ENCODE assay signal across 24 mouse cellular contexts in genomic region chr15:103156890-103157289, GRCm38 (mm10). TPM values are rescaled to one million over a fixed set of nuclear protein-coding genes. Genes with fewer than 3 reads are reported as not detected.
DNase-seq lines count a peak whose midpoint lies in the region; ATAC-seq lines count a peak whose summit lies in the region.
"Had no signal": no experiment of that assay in that cellular context is flagged by ENCODE, and none has a peak within 500 bp of the region (broad histone marks: within the 10 kb centered on the region; RNA-seq: fewer than 3 reads in every experiment).

No protein-coding gene starts in this region.

- peaks cover 9% of the 10 kb centered on the region for H3K4me1 ChIP-seq in midbrain, embryonic 15.5 days
- peaks cover 17% of the 10 kb centered on the region for H3K4me1 ChIP-seq in midbrain, embryonic 10.5 days
- H3K4me1 ChIP-seq in hindbrain, embryonic 15.5 days (replicated peaks) = peaks cover 12% of the 10 kb centered on the region
- H3K4me1 ChIP-seq in kidney, embryonic 14.5 days (ENCODE audit: control insufficient read depth, insufficient read depth, low read length) = 0 out of 2 replicates have a peak, but pooled peaks cover 6% of the 10 kb centered on the region

- H3K4me2 ChIP-seq in midbrain, embryonic 15.5 days = no peak overlapping the region
- no peak overlapping the region for H3K4me2 ChIP-seq in hindbrain, embryonic 15.5 days
- H3K4me2 ChIP-seq in kidney, embryonic 14.5 days (replicated peaks; ENCODE audit: low read depth, low read length) = no peak overlapping the region
- H3K4me2 ChIP-seq: forebrain, embryonic 12.5 days; heart, embryonic 11.5 days; kidney, embryonic 15.5 days; liver, embryonic 13.5 days; neural tube, embryonic 13.5 days had no signal

- H3K4me3 ChIP-seq in midbrain, embryonic 15.5 days = no peak overlapping the region
- no peak overlapping the region for H3K4me3 ChIP-seq in midbrain, embryonic 10.5 days
- no peak overlapping the region for H3K4me3 ChIP-seq in hindbrain, embryonic 15.5 days
- no peak overlapping the region for H3K4me3 ChIP-seq in kidney, embryonic 14.5 days (ENCODE audit: low read length)
- H3K4me3 ChIP-seq: forebrain, embryonic 12.5 days; kidney, embryonic 15.5 days; left cerebral cortex, adult 2 months; liver, embryonic 13.5 days; neural tube, embryonic 13.5 days had no signal

- H3K9ac ChIP-seq in midbrain, embryonic 15.5 days = no peak overlapping the region
- no peak overlapping the region for H3K9ac ChIP-seq in hindbrain, embryonic 15.5 days
- H3K9ac ChIP-seq in kidney, embryonic 14.5 days (ENCODE audit: low read depth, low read length) = no peak overlapping the region
- H3K9ac ChIP-seq: kidney, embryonic 15.5 days; liver, embryonic 13.5 days; neural tube, embryonic 13.5 days had no signal

- H3K27me3 ChIP-seq in midbrain, embryonic 15.5 days (replicated peaks) = no peaks in the 10 kb centered on the region
- peaks cover 51% of the 10 kb centered on the region for H3K27me3 ChIP-seq in midbrain, embryonic 10.5 days (ENCODE audit: low read depth, poor library complexity, severe bottlenecking)
- H3K27me3 ChIP-seq in hindbrain, embryonic 15.5 days = no peaks in the 10 kb centered on the region
- 0 out of 2 replicates have a peak, but pooled peaks cover 2% of the 10 kb centered on the region for H3K27me3 ChIP-seq in kidney, embryonic 14.5 days (ENCODE audit: control insufficient read depth, insufficient read depth, low read length)
- H3K27me3 ChIP-seq: liver, embryonic 13.5 days; neural tube, embryonic 13.5 days had no signal

- ATAC-seq in midbrain, embryonic 15.5 days (replicated peaks) = peak; percentile 43
- ATAC-seq in hindbrain, embryonic 15.5 days (ENCODE audit: low FRiP score, low read depth) = peak; percentile 36; the same call in 1 of the 2 replicates
- no peak for ATAC-seq in kidney, embryonic 14.5 days (ENCODE audit: low FRiP score, low TSS enrichment)
- no peak for ATAC-seq in frontal cortex, adult (ENCODE audit: low TSS enrichment)
- ATAC-seq: intestine, postnatal 0 days had no signal

- 53% methylated on average over 7 of the region's 7 CpGs for WGBS in midbrain, embryonic 15.5 days
- WGBS in midbrain, embryonic 10.5 days = 53% methylated on average over 7 of the region's 7 CpGs
- 34% methylated on average over 7 of the region's 7 CpGs for WGBS in hindbrain, embryonic 15.5 days
- 47% methylated on average over 7 of the region's 7 CpGs for WGBS in kidney, embryonic 14.5 days

- DNase-seq in midbrain, embryonic 10.5 days (ENCODE audit: low spot score) = no peak
- DNase-seq in ES-CJ7 (ENCODE audit: low read depth, low spot score) = peak; percentile 71
- DNase-seq in ZHBTc4 (ENCODE audit: low read depth, low spot score) = peak; percentile 62
- DNase-seq: adrenal gland, postnatal 36 days; cerebellum, adult 11 months; cerebellum, adult 9-11 months; heart, adult 11 months; kidney, postnatal 4 days; liver, embryonic 13.5 days; lung, adult 2 months; lung, postnatal 14 days; right cerebral cortex, postnatal 4 days; thymus, adult 18-20 months; thymus, postnatal 4 days had no signal

- no peaks in the 10 kb centered on the region for H3K9me3 ChIP-seq in midbrain, embryonic 15.5 days
- H3K9me3 ChIP-seq in midbrain, embryonic 10.5 days (replicated peaks) = no peaks in the 10 kb centered on the region
- no peaks in the 10 kb centered on the region for H3K9me3 ChIP-seq in hindbrain, embryonic 15.5 days
- H3K9me3 ChIP-seq in kidney, embryonic 14.5 days (ENCODE audit: control insufficient read depth, low read length) = no peaks in the 10 kb centered on the region
- H3K9me3 ChIP-seq: forebrain, embryonic 12.5 days; kidney, embryonic 15.5 days; liver, embryonic 13.5 days; neural tube, embryonic 13.5 days had no signal

- H3K27ac ChIP-seq in midbrain, embryonic 15.5 days = no peak overlapping the region
- no peak overlapping the region; the same call in 1 of the 2 replicates for H3K27ac ChIP-seq in midbrain, embryonic 10.5 days (replicated peaks)
- no peak overlapping the region for H3K27ac ChIP-seq in hindbrain, embryonic 15.5 days (replicated peaks)
- H3K27ac ChIP-seq in kidney, embryonic 14.5 days (ENCODE audit: low read depth, low read length) = no peak overlapping the region
- H3K27ac ChIP-seq: forebrain, embryonic 12.5 days; kidney, embryonic 15.5 days; left cerebral cortex, adult 2 months; liver, embryonic 13.5 days; neural tube, embryonic 13.5 days had no signal

- H3K36me3 ChIP-seq in midbrain, embryonic 15.5 days (replicated peaks) = no peaks in the 10 kb centered on the region
- no peaks in the 10 kb centered on the region for H3K36me3 ChIP-seq in midbrain, embryonic 10.5 days
- no peaks in the 10 kb centered on the region for H3K36me3 ChIP-seq in hindbrain, embryonic 15.5 days
- no peaks in the 10 kb centered on the region; the same call in 1 of the 2 replicates for H3K36me3 ChIP-seq in kidney, embryonic 14.5 days (ENCODE audit: control insufficient read depth, insufficient read depth, low read length)

RNA-seq across cellular contexts. Expression of gene Smug1, which starts 10.0 kb away (rescaled TPM):
- 23.4 and 24.2 TPM in 2 replicates for polyA plus RNA-seq in midbrain, embryonic 15.5 days (2015; fragmentation: Nextera tagmentation; extraction: Ambion mirVana)
- polyA plus RNA-seq in midbrain, embryonic 10.5 days (2016; fragmentation: Nextera tagmentation; extraction: Ambion mirVana) = 24.6 and 26.4 TPM in 2 replicates
- 26.9 and 31.1 TPM in 2 replicates for polyA plus RNA-seq in hindbrain, embryonic 15.5 days (2015; fragmentation: Nextera tagmentation; extraction: Ambion mirVana)
- 11.5 and 19.5 TPM in 2 replicates for polyA plus RNA-seq in kidney, embryonic 14.5 days (2014; fragmentation: Nextera tagmentation; extraction: Ambion mirVana)

Comparison
In these comparisons a context has a peak if more than half of its experiments do, and no peak if none do; other contexts are left out.
1. ATAC-seq: peak in midbrain, embryonic 15.5 days (single experiment) and hindbrain, embryonic 15.5 days (single experiment); none in kidney, embryonic 14.5 days (single experiment) and frontal cortex, adult (single experiment).